Mouse (Mus musculus) large intestine, adult 2 months (tissue): ENCODE measurements around the gene Dcbld2. TPM values are rescaled to one million over a fixed set of nuclear protein-coding genes. Genes with fewer than 3 reads are reported as not detected.

Source experiments
- polyA plus RNA-seq: library from polyadenylated mRNA; depleted of rRNA; stranded (reverse); fragments of >200 nt; gene quantifications from 2 replicates; pipeline ENCODE4 v1.2.3, GENCODE M21; 2012; rRNA removed

The Dcbld2 gene
- polyA plus RNA-seq, 1 experiment = 3.7 TPM

Other genes starting within 250 kb of the Dcbld2 start
- gene St3gal6, start 115.8 kb downstream of the Dcbld2 start, polyA plus RNA-seq = 6.9 and 19.9 TPM in 2 replicates
- not detected in 2 replicates for gene Gm813, start 208.5 kb downstream of the Dcbld2 start, polyA plus RNA-seq
- gene E330017A01Rik, start 230.3 kb downstream of the Dcbld2 start, polyA plus RNA-seq = not detected in 2 replicates